Mouse (Mus musculus): ENCODE data around the gene Dars. TPM values are rescaled to one million over a fixed set of nuclear protein-coding genes. Genes with fewer than 3 reads are reported as not detected.

Gene Dars
- polyA plus RNA-seq, 1 experiment from 2014 or later = 164 TPM

GRCm38 (mm10) chr1:128411141-128411540 is 6.0 kb downstream of the Dars start:
- Histone ChIP-seq H3K27ac (no peak overlapping the region), H3K27me3 (no peaks in the 10 kb centered on the region), H3K4me3 (no peak overlapping the region), H3K36me3 (peaks cover 20% of the 10 kb centered on the region; the same call in 1 of the 2 replicates), H3K9ac (no peak overlapping the region), H3K4me2 (replicated peaks) (no peak overlapping the region), H3K4me1 (no peaks in the 10 kb centered on the region), H3K9me3 (no peaks in the 10 kb centered on the region)
- ATAC-seq (ENCODE audit: insufficient number of reproducible peaks, insufficient read depth, low FRiP score, low TSS enrichment) = no peak
- WGBS = 97% methylated on average over 5 of the region's 5 CpGs

DNA sequence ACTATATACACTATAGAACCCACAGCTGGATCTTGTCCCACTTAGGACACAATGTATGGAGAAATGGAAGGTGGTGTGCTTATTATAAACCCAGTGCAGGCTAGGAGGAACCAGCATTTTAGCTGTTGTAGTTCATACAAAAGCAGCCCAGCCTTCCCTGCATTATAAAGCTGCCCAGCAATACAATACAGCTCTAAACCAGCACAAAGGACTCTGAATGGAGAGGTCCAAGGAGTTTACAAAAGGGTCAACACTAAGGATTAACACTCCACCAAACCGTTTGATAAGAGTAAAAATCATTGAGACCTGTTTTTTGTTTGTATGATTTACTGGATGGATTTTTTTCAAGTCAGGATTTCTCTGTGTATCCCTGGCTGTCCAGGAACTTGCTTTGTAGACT is 10.3 kb downstream of the Dars start:
- Histone ChIP-seq H3K9ac (no peak overlapping the region), H3K36me3 (peaks cover 11% of the 10 kb centered on the region; the same call in 1 of the 2 replicates), H3K27me3 (no peaks in the 10 kb centered on the region), H3K4me2 (replicated peaks) (no peak overlapping the region), H3K4me3 (no peak overlapping the region), H3K27ac (no peak overlapping the region), H3K4me1 (no peaks in the 10 kb centered on the region), H3K9me3 (no peaks in the 10 kb centered on the region)
- no peak for ATAC-seq (ENCODE audit: insufficient number of reproducible peaks, insufficient read depth, low FRiP score, low TSS enrichment)
- WGBS = 56% methylated on average over 1 of the region's 1 CpGs

- Histone ChIP-seq H3K27ac (no peak overlapping the region), H3K4me2 (replicated peaks) (no peak overlapping the region), H3K4me1 (no peaks in the 10 kb centered on the region), H3K9ac (no peak overlapping the region), H3K36me3 (peaks cover 12% of the 10 kb centered on the region), H3K9me3 (no peaks in the 10 kb centered on the region), H3K4me3 (no peak overlapping the region), H3K27me3 (no peaks in the 10 kb centered on the region)
- no peak for ATAC-seq (ENCODE audit: insufficient number of reproducible peaks, insufficient read depth, low FRiP score, low TSS enrichment)
- WGBS = 80% methylated on average over 1 of the region's 1 CpGs
Measured at GRCm38 (mm10) chr1:128405675-128406074, 11.5 kb downstream of the Dars start.

GRCm38 (mm10) chr1:128405041-128405481 is 12.1 kb downstream of the Dars start:
- ATAC-seq (ENCODE audit: insufficient number of reproducible peaks, insufficient read depth, low FRiP score, low TSS enrichment) = no peak
- H3K9me3 ChIP-seq = no peaks in the 10 kb centered on the region
- no peaks in the 10 kb centered on the region for H3K27me3 ChIP-seq
- no peaks in the 10 kb centered on the region for H3K4me1 ChIP-seq
- no peak overlapping the region for H3K9ac ChIP-seq
- no peak overlapping the region for H3K27ac ChIP-seq
- 69% methylated on average over 2 of the region's 2 CpGs for WGBS
- H3K4me2 ChIP-seq (replicated peaks) = no peak overlapping the region
- H3K4me3 ChIP-seq = no peak overlapping the region
- H3K36me3 ChIP-seq = peaks cover 11% of the 10 kb centered on the region

- H3K4me2 ChIP-seq (replicated peaks) = no peak overlapping the region
- no peak overlapping the region for H3K4me3 ChIP-seq
- no peaks in the 10 kb centered on the region for H3K27me3 ChIP-seq
- WGBS = 58% methylated on average over 2 of the region's 2 CpGs
- H3K9me3 ChIP-seq = no peaks in the 10 kb centered on the region
- H3K27ac ChIP-seq = no peak overlapping the region
- H3K36me3 ChIP-seq = peaks cover 25% of the 10 kb centered on the region
- no peak overlapping the region for H3K9ac ChIP-seq
- no peaks in the 10 kb centered on the region for H3K4me1 ChIP-seq
- ATAC-seq (ENCODE audit: insufficient number of reproducible peaks, insufficient read depth, low FRiP score, low TSS enrichment) = no peak
Measured at GRCm38 (mm10) chr1:128400926-128401325, 16.2 kb downstream of the Dars start.

DNA sequence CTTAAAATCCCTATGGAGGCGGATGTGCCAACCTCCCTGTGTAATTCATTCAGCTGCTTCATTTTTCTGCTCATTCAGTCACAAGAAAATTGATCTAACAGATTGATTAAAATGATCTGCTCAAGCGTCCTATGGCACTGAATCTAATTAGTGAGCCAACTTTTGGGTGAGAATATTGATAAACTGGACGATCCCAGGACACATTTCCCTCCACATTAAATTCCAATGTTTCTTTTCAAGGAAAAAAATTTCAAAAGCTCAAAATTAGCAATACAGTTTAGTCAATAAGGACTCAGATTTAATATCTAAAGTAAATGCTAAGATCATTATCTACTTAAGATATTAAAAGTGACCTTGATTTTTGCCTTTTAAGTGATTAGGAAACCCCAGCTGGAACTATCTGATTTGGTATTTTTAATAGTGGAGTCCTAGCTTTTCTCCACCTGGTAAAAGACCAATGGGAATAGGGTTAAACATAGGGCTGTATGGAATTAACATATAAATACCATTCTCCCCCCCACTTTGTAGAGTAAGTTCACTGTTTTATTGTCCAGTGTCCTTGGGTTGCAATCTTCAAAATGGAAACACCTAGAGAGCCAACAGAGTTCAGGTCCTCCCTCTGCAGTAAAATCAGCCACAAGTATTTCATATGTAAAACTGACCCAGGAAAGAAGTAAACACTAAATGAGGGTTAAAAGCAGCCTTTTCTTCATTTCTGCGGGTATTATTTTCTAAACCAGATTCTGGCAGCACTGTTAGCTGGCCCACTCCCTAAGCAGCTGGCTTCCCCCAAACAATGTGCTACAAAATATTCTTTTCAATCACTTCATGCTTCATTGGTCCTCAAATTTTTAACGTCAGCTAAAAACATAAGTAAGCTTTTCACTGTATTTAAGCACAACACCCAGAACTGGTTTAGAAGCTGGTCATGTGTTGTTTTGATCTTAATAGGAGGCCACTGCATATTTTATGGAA is 16.9 kb downstream of the Dars start:
- H3K4me2 ChIP-seq (replicated peaks) = no peak overlapping the region
- no peak overlapping the region for H3K27ac ChIP-seq
- H3K9ac ChIP-seq = no peak overlapping the region
- no peak for ATAC-seq (ENCODE audit: insufficient number of reproducible peaks, insufficient read depth, low FRiP score, low TSS enrichment)
- H3K9me3 ChIP-seq = no peaks in the 10 kb centered on the region
- H3K4me1 ChIP-seq = no peaks in the 10 kb centered on the region
- 77% methylated on average over 5 of the region's 5 CpGs for WGBS
- H3K4me3 ChIP-seq = no peak overlapping the region
- H3K36me3 ChIP-seq = peaks cover 25% of the 10 kb centered on the region
- no peaks in the 10 kb centered on the region for H3K27me3 ChIP-seq

GRCm38 (mm10) chr1:128398738-128399445 is 18.3 kb downstream of the Dars start:
- no peaks in the 10 kb centered on the region for H3K27me3 ChIP-seq
- 92% methylated on average over 5 of the region's 5 CpGs for WGBS
- H3K9me3 ChIP-seq = no peaks in the 10 kb centered on the region
- no peak overlapping the region for H3K4me2 ChIP-seq (replicated peaks)
- H3K9ac ChIP-seq = no peak overlapping the region
- no peak for ATAC-seq (ENCODE audit: insufficient number of reproducible peaks, insufficient read depth, low FRiP score, low TSS enrichment)
- peaks cover 21% of the 10 kb centered on the region for H3K36me3 ChIP-seq
- no peak overlapping the region for H3K27ac ChIP-seq
- H3K4me1 ChIP-seq = no peaks in the 10 kb centered on the region
- no peak overlapping the region for H3K4me3 ChIP-seq

GRCm38 (mm10) chr1:128394657-128395056 is 22.5 kb downstream of the Dars start:
- no peak for ATAC-seq (ENCODE audit: insufficient number of reproducible peaks, insufficient read depth, low FRiP score, low TSS enrichment)
- Histone ChIP-seq H3K4me3 (no peak overlapping the region), H3K27ac (no peak overlapping the region), H3K4me1 (no peaks in the 10 kb centered on the region), H3K9ac (no peak overlapping the region), H3K36me3 (peaks cover 18% of the 10 kb centered on the region; the same call in 1 of the 2 replicates), H3K4me2 (replicated peaks) (no peak overlapping the region), H3K9me3 (no peaks in the 10 kb centered on the region), H3K27me3 (no peaks in the 10 kb centered on the region)
- 88% methylated on average over 3 of the region's 3 CpGs for WGBS

GRCm38 (mm10) chr1:128392382-128392781 is 24.8 kb downstream of the Dars start:
- Histone ChIP-seq H3K4me2 (replicated peaks) (no peak overlapping the region), H3K36me3 (peaks cover 16% of the 10 kb centered on the region; the same call in 1 of the 2 replicates), H3K4me1 (no peaks in the 10 kb centered on the region), H3K9ac (no peak overlapping the region), H3K27me3 (no peaks in the 10 kb centered on the region), H3K9me3 (no peaks in the 10 kb centered on the region), H3K27ac (no peak overlapping the region), H3K4me3 (no peak overlapping the region)
- no peak for ATAC-seq (ENCODE audit: insufficient number of reproducible peaks, insufficient read depth, low FRiP score, low TSS enrichment)
- WGBS = 72% methylated on average over 2 of the region's 2 CpGs

DNA sequence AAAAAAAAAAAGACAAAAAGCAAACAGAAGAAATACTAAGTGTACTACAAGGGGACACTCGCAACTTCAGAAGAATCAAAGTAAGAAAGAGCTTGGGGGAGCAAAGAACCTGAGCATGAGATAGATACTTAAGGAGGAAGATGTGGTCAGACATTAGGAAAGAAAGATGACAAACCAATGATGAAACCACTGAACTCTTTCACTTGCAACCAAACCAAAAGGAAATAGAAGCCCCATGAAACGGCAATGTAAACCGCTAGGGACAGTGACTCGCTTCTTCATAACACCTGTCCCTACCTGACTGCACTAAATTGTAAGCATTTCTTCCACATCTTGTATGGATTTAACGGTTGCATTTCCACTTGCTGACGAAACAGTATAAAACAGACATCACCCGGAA is 30.7 kb downstream of the Dars start:
- 90% methylated on average over 7 of the region's 7 CpGs for WGBS
- Histone ChIP-seq H3K9ac (no peak overlapping the region), H3K36me3 (peaks cover 27% of the 10 kb centered on the region), H3K27me3 (no peaks in the 10 kb centered on the region), H3K4me3 (no peak overlapping the region), H3K27ac (no peak overlapping the region), H3K4me1 (no peaks in the 10 kb centered on the region), H3K4me2 (replicated peaks) (no peak overlapping the region), H3K9me3 (no peaks in the 10 kb centered on the region)
- ATAC-seq (ENCODE audit: insufficient number of reproducible peaks, insufficient read depth, low FRiP score, low TSS enrichment) = no peak

- peaks cover 22% of the 10 kb centered on the region for H3K36me3 ChIP-seq
- 96% methylated on average over 4 of the region's 4 CpGs for WGBS
- no peak overlapping the region for H3K9ac ChIP-seq
- no peaks in the 10 kb centered on the region for H3K9me3 ChIP-seq
- no peak for ATAC-seq (ENCODE audit: insufficient number of reproducible peaks, insufficient read depth, low FRiP score, low TSS enrichment)
- no peak overlapping the region for H3K27ac ChIP-seq
- no peak overlapping the region for H3K4me2 ChIP-seq (replicated peaks)
- no peaks in the 10 kb centered on the region for H3K4me1 ChIP-seq
- no peak overlapping the region for H3K4me3 ChIP-seq
- no peaks in the 10 kb centered on the region for H3K27me3 ChIP-seq
Measured at GRCm38 (mm10) chr1:128376841-128377240, 40.3 kb downstream of the Dars start.

Data from embryonic facial prominence, embryonic 12.5 days (tissue).